Mouse (Mus musculus) kidney, embryonic 14.5 days (tissue): ENCODE results near the gene Homer1. TPM values are rescaled to one million over a fixed set of nuclear protein-coding genes. Genes with fewer than 3 reads are reported as not detected.

Source experiments
- ATAC-seq: fragments of 200-750 bp; cut with Nextera tagmentation; 2 replicates; pipeline ENCODE4 v1.8.0; 2017; ENCODE audit warnings: moderate number of reproducible peaks, mild to moderate bottlenecking, moderate TSS enrichment, moderate library complexity; ENCODE audit not compliant: low FRiP score, low TSS enrichment
- H3K27ac ChIP-seq: fragments of 300-500 bp; sonication (generic); 2 replicates; pipeline ENCODE4 v1.5.1; 2014; ENCODE audit warnings: low read depth, mild to moderate bottlenecking, low read length, moderate library complexity, mixed read lengths
- H3K27me3 ChIP-seq: fragments of 300-500 bp; sonication (generic); 2 replicates; pipeline ENCODE4 v1.6.1; 2014; ENCODE audit warnings: mild to moderate bottlenecking, low read length; ENCODE audit not compliant: control insufficient read depth, insufficient read depth
- H3K36me3 ChIP-seq: fragments of 300-500 bp; sonication (generic); 2 replicates; pipeline ENCODE4 v1.6.1; 2014; ENCODE audit warnings: low read length, mixed read lengths; ENCODE audit not compliant: control insufficient read depth, insufficient read depth
- H3K4me1 ChIP-seq: fragments of 300-500 bp; sonication (generic); 2 replicates; pipeline ENCODE4 v1.6.1; 2014; ENCODE audit warnings: low read length, mixed read lengths; ENCODE audit not compliant: control insufficient read depth, insufficient read depth
- H3K4me2 ChIP-seq: fragments of 300-500 bp; sonication (generic); replicated peaks from 2 replicates; pipeline ENCODE4 v1.6.1; 2014; ENCODE audit warnings: low read depth, mild to moderate bottlenecking, low read length
- H3K4me3 ChIP-seq: fragments of 300-500 bp; sonication (generic); 2 replicates; pipeline ENCODE4 v1.5.1; 2014; ENCODE audit warnings: mild to moderate bottlenecking, low read length
- H3K9ac ChIP-seq: fragments of 300-500 bp; sonication (generic); 2 replicates; pipeline ENCODE4 v1.6.1; 2014; ENCODE audit warnings: low read depth, mild to moderate bottlenecking, low read length, moderate library complexity
- H3K9me3 ChIP-seq: fragments of 300-500 bp; sonication (generic); 2 replicates; pipeline ENCODE4 v1.6.1; 2016; ENCODE audit warnings: low read length; ENCODE audit not compliant: control insufficient read depth
- WGBS: fragments of 180-500 bp; shearing (Covaris S2); extraction: QIAGEN DNeasy Blood & Tissue Kit; methylation state at CpG from one replicate; pipeline ENCODE4 v1.1.7; 2014; 5-methylcytosine and 5-hydroxymethylcytosine counted together
- polyA plus RNA-seq: library from polyadenylated mRNA; unstranded; fragments of >200 nt; fragmentation: Nextera tagmentation; extraction: Ambion mirVana; gene quantifications from 2 replicates; pipeline ENCODE4 v1.2.1, GENCODE M21; 2014

The Homer1 gene
- polyA plus RNA-seq, 1 experiment from 2014 or later: 8.6 TPM

GRCm38 (mm10) chr13:93440167-93440566 lies 140.7 kb downstream of the Homer1 start:
- H3K27ac ChIP-seq: no peak overlapping the region
- 30% methylated on average over 3 of the region's 3 CpGs for WGBS
- no peak overlapping the region for H3K4me3 ChIP-seq
- no peaks in the 10 kb centered on the region for H3K4me1 ChIP-seq
- H3K9ac ChIP-seq: no peak overlapping the region
- no peak overlapping the region for H3K4me2 ChIP-seq
- H3K36me3 ChIP-seq: peaks cover 42% of the 10 kb centered on the region
- H3K27me3 ChIP-seq: no peaks in the 10 kb centered on the region
- peak; percentile 83 for ATAC-seq
- no peaks in the 10 kb centered on the region for H3K9me3 ChIP-seq

DNA sequence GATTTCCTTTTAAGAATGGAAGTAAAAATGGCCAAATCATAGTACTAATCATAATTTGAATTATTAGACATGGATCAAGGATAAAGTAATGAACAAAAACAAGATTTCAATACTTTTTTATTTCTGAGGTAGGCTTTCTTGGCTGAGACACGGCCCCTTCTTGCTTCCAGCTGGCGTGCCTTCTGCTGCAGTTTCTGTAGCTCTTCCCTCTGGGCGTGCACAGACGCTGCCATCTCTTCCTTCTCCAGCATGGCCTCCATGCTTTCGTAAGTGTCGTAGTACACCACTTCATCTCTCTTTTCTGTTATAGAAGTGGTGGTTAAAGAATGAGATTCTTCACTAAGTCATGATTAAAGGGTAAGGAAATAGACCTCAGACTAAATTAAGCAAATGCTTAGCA lies 153.8 kb downstream of the Homer1 start:
- Histone ChIP-seq H3K9me3 (no peaks in the 10 kb centered on the region), H3K4me2 (no peak overlapping the region), H3K27ac (no peak overlapping the region), H3K27me3 (no peaks in the 10 kb centered on the region), H3K4me3 (no peak overlapping the region), H3K9ac (no peak overlapping the region), H3K4me1 (no peaks in the 10 kb centered on the region), H3K36me3 (peaks cover 29% of the 10 kb centered on the region)
- no peak for ATAC-seq
- WGBS: 96% methylated on average over 6 of the region's 6 CpGs

Other genes starting within 250 kb of the Homer1 start
- gene Cmya5, start 154.9 kb upstream of the Homer1 start, polyA plus RNA-seq: 0.04 and 0.07 TPM in 2 replicates
- 62.7 and 86.3 TPM in 2 replicates for gene Tent2, start 107.2 kb upstream of the Homer1 start, polyA plus RNA-seq
- gene Jmy, start 200.2 kb downstream of the Homer1 start, polyA plus RNA-seq: 6.0 and 8.5 TPM in 2 replicates